Mouse (Mus musculus): ENCODE data around the gene Hyal1. TPM values are rescaled to one million over a fixed set of nuclear protein-coding genes. Genes with fewer than 3 reads are reported as not detected.

Gene Hyal1
- polyA plus RNA-seq, 1 experiment, result 8.1 TPM

GRCm38 (mm10) chr9:107625351-107626128 lies 48.8 kb downstream of the Hyal1 start:
- H3K4me1 ChIP-seq (ENCODE audit: control insufficient read depth, insufficient read depth, low read length), result peaks cover 30% of the 10 kb centered on the region
- H3K36me3 ChIP-seq (ENCODE audit: control insufficient read depth, insufficient read depth, low read length), result no peaks in the 10 kb centered on the region
- peak overlapping the region; percentile 48; the same call in 1 of the 2 replicates for H3K27ac ChIP-seq (ENCODE audit: insufficient read depth, low read depth, low read length)
- no peaks in the 10 kb centered on the region for H3K27me3 ChIP-seq (replicated peaks; ENCODE audit: control insufficient read depth, insufficient read depth, low read length)
- 85% methylated on average over 12 of the region's 12 CpGs for WGBS
- TF ChIP-seq POLR2A (IDR thresholded peaks at IDR 0.05; ENCODE audit: low read depth, low read length) (no peak), CTCF (conservative IDR thresholded peaks at IDR 0.05; ENCODE audit: insufficient read depth, insufficient read length, low read depth, low read length) (peak; percentile 40)
- no peak overlapping the region for H3K4me3 ChIP-seq (ENCODE audit: insufficient read depth, low read depth, low read length)
- no peak for DNase-seq

GRCm38 (mm10) chr9:107626158-107626843 lies 49.6 kb downstream of the Hyal1 start:
- Histone ChIP-seq H3K4me1 (ENCODE audit: control insufficient read depth, insufficient read depth, low read length) (peaks cover 22% of the 10 kb centered on the region), H3K4me3 (ENCODE audit: insufficient read depth, low read depth, low read length) (no peak overlapping the region)

GRCm38 (mm10) chr9:107626844-107627277 lies 50.1 kb downstream of the Hyal1 start:
- WGBS, result 8% methylated on average over 2 of the region's 2 CpGs
- TF ChIP-seq CTCF (conservative IDR thresholded peaks at IDR 0.05; ENCODE audit: insufficient read depth, insufficient read length, low read depth, low read length), result peak; percentile 80
- TF ChIP-seq POLR2A (IDR thresholded peaks at IDR 0.05; ENCODE audit: low read depth, low read length), result no peak
- H3K4me3 ChIP-seq (ENCODE audit: insufficient read depth, low read depth, low read length), result no peak overlapping the region

More at GRCm38 (mm10) chr9:107626158-107626843, 49.6 kb downstream of the Hyal1 start:
- Histone ChIP-seq H3K27ac (ENCODE audit: insufficient read depth, low read depth, low read length) (no peak overlapping the region), H3K36me3 (ENCODE audit: control insufficient read depth, insufficient read depth, low read length) (no peaks in the 10 kb centered on the region), H3K27me3 (replicated peaks; ENCODE audit: control insufficient read depth, insufficient read depth, low read length) (no peaks in the 10 kb centered on the region)
- TF ChIP-seq CTCF (conservative IDR thresholded peaks at IDR 0.05; ENCODE audit: insufficient read depth, insufficient read length, low read depth, low read length) (no peak), POLR2A (IDR thresholded peaks at IDR 0.05; ENCODE audit: low read depth, low read length) (no peak)
- no peak for DNase-seq
- 37% methylated on average over 15 of the region's 15 CpGs for WGBS

GRCm38 (mm10) chr9:107627387-107628255 lies 50.9 kb downstream of the Hyal1 start:
- 53% methylated on average over 20 of the region's 20 CpGs for WGBS
- peaks cover 20% of the 10 kb centered on the region for H3K4me1 ChIP-seq (ENCODE audit: control insufficient read depth, insufficient read depth, low read length)

More at GRCm38 (mm10) chr9:107626844-107627277, 50.1 kb downstream of the Hyal1 start:
- Histone ChIP-seq H3K4me1 (ENCODE audit: control insufficient read depth, insufficient read depth, low read length) (peaks cover 20% of the 10 kb centered on the region), H3K27me3 (replicated peaks; ENCODE audit: control insufficient read depth, insufficient read depth, low read length) (no peaks in the 10 kb centered on the region), H3K36me3 (ENCODE audit: control insufficient read depth, insufficient read depth, low read length) (no peaks in the 10 kb centered on the region), H3K27ac (ENCODE audit: insufficient read depth, low read depth, low read length) (no peak overlapping the region)
- DNase-seq, result peak; percentile 86

GRCm38 (mm10) chr9:107628721-107629410 lies 52.1 kb downstream of the Hyal1 start:
- Histone ChIP-seq H3K4me3 (ENCODE audit: insufficient read depth, low read depth, low read length) (peak overlapping the region; percentile 26), H3K36me3 (ENCODE audit: control insufficient read depth, insufficient read depth, low read length) (no peaks in the 10 kb centered on the region), H3K27me3 (replicated peaks; ENCODE audit: control insufficient read depth, insufficient read depth, low read length) (no peaks in the 10 kb centered on the region), H3K27ac (ENCODE audit: insufficient read depth, low read depth, low read length) (peak overlapping the region; percentile 71), H3K4me1 (ENCODE audit: control insufficient read depth, insufficient read depth, low read length) (peaks cover 20% of the 10 kb centered on the region)
- peak; percentile 83 for DNase-seq
- TF ChIP-seq CTCF (conservative IDR thresholded peaks at IDR 0.05; ENCODE audit: insufficient read depth, insufficient read length, low read depth, low read length) (no peak), POLR2A (IDR thresholded peaks at IDR 0.05; ENCODE audit: low read depth, low read length) (no peak)
- WGBS, result 47% methylated on average over 15 of the region's 15 CpGs

More at GRCm38 (mm10) chr9:107627387-107628255, 50.9 kb downstream of the Hyal1 start:
- TF ChIP-seq POLR2A (IDR thresholded peaks at IDR 0.05; ENCODE audit: low read depth, low read length) (no peak), CTCF (conservative IDR thresholded peaks at IDR 0.05; ENCODE audit: insufficient read depth, insufficient read length, low read depth, low read length) (no peak)
- no peaks in the 10 kb centered on the region for H3K36me3 ChIP-seq (ENCODE audit: control insufficient read depth, insufficient read depth, low read length)
- H3K27ac ChIP-seq (ENCODE audit: insufficient read depth, low read depth, low read length), result peak overlapping the region; percentile 33
- no peak overlapping the region; the same call in 1 of the 2 replicates for H3K4me3 ChIP-seq (ENCODE audit: insufficient read depth, low read depth, low read length)
- no peak for DNase-seq
- H3K27me3 ChIP-seq (replicated peaks; ENCODE audit: control insufficient read depth, insufficient read depth, low read length), result no peaks in the 10 kb centered on the region

GRCm38 (mm10) chr9:107629411-107629730 lies 52.6 kb downstream of the Hyal1 start:
- Histone ChIP-seq H3K27ac (ENCODE audit: insufficient read depth, low read depth, low read length) (peak overlapping the region; percentile 57), H3K4me3 (ENCODE audit: insufficient read depth, low read depth, low read length) (no peak overlapping the region), H3K36me3 (ENCODE audit: control insufficient read depth, insufficient read depth, low read length) (no peaks in the 10 kb centered on the region), H3K27me3 (replicated peaks; ENCODE audit: control insufficient read depth, insufficient read depth, low read length) (no peaks in the 10 kb centered on the region), H3K4me1 (ENCODE audit: control insufficient read depth, insufficient read depth, low read length) (peaks cover 16% of the 10 kb centered on the region)
- 30% methylated on average over 4 of the region's 4 CpGs for WGBS
- DNase-seq, result no peak
- TF ChIP-seq POLR2A (IDR thresholded peaks at IDR 0.05; ENCODE audit: low read depth, low read length), result no peak
- no peak for TF ChIP-seq CTCF (conservative IDR thresholded peaks at IDR 0.05; ENCODE audit: insufficient read depth, insufficient read length, low read depth, low read length)

Measured in kidney, adult 2 months (tissue).